Mouse (Mus musculus): ENCODE results near the gene Dmrtc1c2. TPM values are rescaled to one million over a fixed set of nuclear protein-coding genes. Genes with fewer than 3 reads are reported as not detected.
"Not testable (repeated sequence)": the region's sequence is repeated elsewhere in the genome, so short reads cannot be mapped to it uniquely, and the experiment has no call there.

The Dmrtc1c2 gene
- not detected in 2 replicates for polyA plus RNA-seq (2014; fragmentation: Nextera tagmentation; extraction: Ambion mirVana)

DNA sequence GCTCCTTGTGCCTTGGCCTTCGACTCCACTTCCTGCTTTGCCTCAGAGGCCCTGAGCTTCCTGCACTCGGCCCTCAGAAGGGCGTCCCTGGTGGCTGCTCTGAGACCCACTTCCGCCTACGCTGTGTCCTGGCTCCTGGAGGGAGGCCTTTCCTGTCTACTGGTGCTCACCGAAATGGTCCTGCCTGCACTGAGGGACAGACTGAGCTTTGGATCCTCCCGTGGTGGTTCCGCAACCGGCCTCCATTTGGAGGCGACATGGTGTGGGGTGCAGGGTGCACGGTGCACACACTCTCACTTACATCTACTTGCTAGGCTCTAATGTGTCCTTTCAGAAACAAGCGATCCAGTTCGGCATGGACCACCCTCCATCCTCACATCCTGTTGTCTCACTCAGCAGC is at the start of gene Dmrtc1c2:
TSS of gene Dmrtc1c2 (minus strand) at position 101 of the 400 bp plus-strand sequence.
- DNase-seq (ENCODE audit: low spot score); H3K4me1 ChIP-seq (replicated peaks; ENCODE audit: control insufficient read depth, insufficient read depth, low read length); H3K9me3 ChIP-seq (ENCODE audit: control insufficient read depth, low read length); ATAC-seq (replicated peaks; ENCODE audit: low FRiP score); H3K4me3 ChIP-seq (ENCODE audit: low read depth, low read length); H3K9ac ChIP-seq (ENCODE audit: low read depth, low read length); H3K27me3 ChIP-seq (replicated peaks; ENCODE audit: control insufficient read depth, insufficient read depth, low read length); H3K4me2 ChIP-seq; H3K27ac ChIP-seq (ENCODE audit: low read depth, low read length); H3K36me3 ChIP-seq (ENCODE audit: control insufficient read depth, insufficient read depth, low read length): not testable (repeated sequence)
- 100% methylated on average over 2 of the region's 13 CpGs for WGBS

GRCm38 (mm10) chrX:102867871-102868270 is 13.5 kb upstream of the Dmrtc1c2 start, which contains the start of gene 1700031F05Rik:
Gene 1700031F05Rik (minus strand): TSS chrX:102867971.
- no peak within 1 kb of the TSS for H3K4me2 ChIP-seq
- no peaks in the 10 kb centered on the region for H3K36me3 ChIP-seq (ENCODE audit: control insufficient read depth, insufficient read depth, low read length)
- H3K9me3 ChIP-seq (ENCODE audit: control insufficient read depth, low read length): no peaks in the 10 kb centered on the region
- ATAC-seq (replicated peaks; ENCODE audit: low FRiP score) (no peak), DNase-seq (ENCODE audit: low spot score) (no peak)
- no peak within 1 kb of the TSS for H3K9ac ChIP-seq (ENCODE audit: low read depth, low read length)
- no peaks in the 10 kb centered on the region for H3K4me1 ChIP-seq (replicated peaks; ENCODE audit: control insufficient read depth, insufficient read depth, low read length)
- H3K27me3 ChIP-seq (replicated peaks; ENCODE audit: control insufficient read depth, insufficient read depth, low read length): no peaks in the 10 kb centered on the region
- H3K4me3 ChIP-seq (ENCODE audit: low read depth, low read length): no peak within 1 kb of the TSS
- H3K27ac ChIP-seq (ENCODE audit: low read depth, low read length): no peak within 1 kb of the TSS
- 82% methylated on average over 6 of the region's 6 CpGs for WGBS

GRCm38 (mm10) chrX:102812311-102812710 is 42.1 kb downstream of the Dmrtc1c2 start:
- no peaks in the 10 kb centered on the region for H3K9me3 ChIP-seq (ENCODE audit: control insufficient read depth, low read length)

DNA sequence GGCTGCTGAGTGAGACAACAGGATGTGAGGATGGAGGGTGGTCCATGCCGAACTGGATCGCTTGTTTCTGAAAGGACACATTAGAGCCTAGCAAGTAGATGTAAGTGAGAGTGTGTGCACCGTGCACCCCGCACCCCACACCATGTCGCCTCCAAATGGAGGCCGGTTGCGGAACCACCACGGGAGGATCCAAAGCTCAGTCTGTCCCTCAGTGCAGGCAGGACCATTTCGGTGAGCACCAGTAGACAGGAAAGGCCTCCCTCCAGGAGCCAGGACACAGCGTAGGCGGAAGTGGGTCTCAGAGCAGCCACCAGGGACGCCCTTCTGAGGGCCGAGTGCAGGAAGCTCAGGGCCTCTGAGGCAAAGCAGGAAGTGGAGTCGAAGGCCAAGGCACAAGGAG is 51.8 kb downstream of the Dmrtc1c2 start, which contains the start of gene Dmrtc1c1:
TSS of gene Dmrtc1c1 (plus strand) at position 301 of the 400 bp plus-strand sequence.
- not testable (repeated sequence) for H3K27ac ChIP-seq (ENCODE audit: low read depth, low read length); H3K36me3 ChIP-seq (ENCODE audit: control insufficient read depth, insufficient read depth, low read length); H3K4me1 ChIP-seq (replicated peaks; ENCODE audit: control insufficient read depth, insufficient read depth, low read length); DNase-seq (ENCODE audit: low spot score); H3K4me3 ChIP-seq (ENCODE audit: low read depth, low read length); H3K27me3 ChIP-seq (replicated peaks; ENCODE audit: control insufficient read depth, insufficient read depth, low read length); H3K9ac ChIP-seq (ENCODE audit: low read depth, low read length); H3K9me3 ChIP-seq (ENCODE audit: control insufficient read depth, low read length); ATAC-seq (replicated peaks; ENCODE audit: low FRiP score); H3K4me2 ChIP-seq
- WGBS: no CpG with 5 or more reads among the region's 14 CpGs

More at GRCm38 (mm10) chrX:102812311-102812710, 42.1 kb downstream of the Dmrtc1c2 start:
- no peak for ATAC-seq (replicated peaks; ENCODE audit: low FRiP score)
- DNase-seq (ENCODE audit: low spot score): no peak
- WGBS: 51% methylated on average over 4 of the region's 4 CpGs
- no peaks in the 10 kb centered on the region for H3K36me3 ChIP-seq (ENCODE audit: control insufficient read depth, insufficient read depth, low read length)
- no peak overlapping the region for H3K4me2 ChIP-seq
- no peaks in the 10 kb centered on the region; the same call in 1 of the 2 replicates for H3K27me3 ChIP-seq (replicated peaks; ENCODE audit: control insufficient read depth, insufficient read depth, low read length)
- no peak overlapping the region for H3K4me3 ChIP-seq (ENCODE audit: low read depth, low read length)
- H3K27ac ChIP-seq (ENCODE audit: low read depth, low read length): no peak overlapping the region
- no peaks in the 10 kb centered on the region for H3K4me1 ChIP-seq (replicated peaks; ENCODE audit: control insufficient read depth, insufficient read depth, low read length)
- no peak overlapping the region for H3K9ac ChIP-seq (ENCODE audit: low read depth, low read length)

Other genes with a start within 250 kb of the Dmrtc1c2 start
- gene Phka1, start 210.4 kb downstream of the Dmrtc1c2 start, polyA plus RNA-seq (2014; fragmentation: Nextera tagmentation; extraction: Ambion mirVana): 3.7 and 3.8 TPM in 2 replicates
- not detected in 2 replicates for gene Gm3880, start 167.6 kb downstream of the Dmrtc1c2 start, polyA plus RNA-seq (2014; fragmentation: Nextera tagmentation; extraction: Ambion mirVana)
- gene Gm9112, start 147.0 kb downstream of the Dmrtc1c2 start, polyA plus RNA-seq (2014; fragmentation: Nextera tagmentation; extraction: Ambion mirVana): not detected in 2 replicates
- not detected in 2 replicates for gene Dmrtc1b, start 146.8 kb downstream of the Dmrtc1c2 start, polyA plus RNA-seq (2014; fragmentation: Nextera tagmentation; extraction: Ambion mirVana)
- gene Dmrtc1c1, start 51.7 kb downstream of the Dmrtc1c2 start, polyA plus RNA-seq (2014; fragmentation: Nextera tagmentation; extraction: Ambion mirVana): not detected in 2 replicates
- not detected in 2 replicates for gene 1700031F05Rik, start 13.4 kb upstream of the Dmrtc1c2 start, polyA plus RNA-seq (2014; fragmentation: Nextera tagmentation; extraction: Ambion mirVana)
- 0.14 TPM in 1 of 2 replicates, not detected in the other for gene Dmrtc1a, start 54.1 kb upstream of the Dmrtc1c2 start, polyA plus RNA-seq (2014; fragmentation: Nextera tagmentation; extraction: Ambion mirVana)
- gene 1700011M02Rik, start 54.3 kb upstream of the Dmrtc1c2 start, polyA plus RNA-seq (2014; fragmentation: Nextera tagmentation; extraction: Ambion mirVana): not detected in 2 replicates
- gene 1700018G05Rik, start 73.8 kb upstream of the Dmrtc1c2 start, polyA plus RNA-seq (2014; fragmentation: Nextera tagmentation; extraction: Ambion mirVana): not detected in 2 replicates